Mouse (Mus musculus): Measurements from ENCODE around the gene Zfp710. TPM values are rescaled to one million over a fixed set of nuclear protein-coding genes. Genes with fewer than 3 reads are reported as not detected.
A peak's percentile ranks its signal among the peaks of the same experiment; 100 is the strongest.

Gene Zfp710
- polyA plus RNA-seq, 1 experiment = 28.1 TPM

GRCm38 (mm10) chr7:80057002-80057691 is 32.5 kb downstream of the Zfp710 start:
- Histone ChIP-seq H3K4me3 (replicated peaks; ENCODE audit: control insufficient read depth, low read depth, low read length) (no peak overlapping the region), H3K4me1 (ENCODE audit: control insufficient read depth, insufficient read depth, low read length) (peaks cover 11% of the 10 kb centered on the region), H3K27ac (ENCODE audit: control insufficient read depth, insufficient read depth, low read depth, low read length, poor library complexity) (peak overlapping the region; percentile 34; the same call in 1 of the 2 replicates)
- 56% methylated on average over 4 of the region's 4 CpGs for WGBS
- no peak for TF ChIP-seq POLR2A (IDR thresholded peaks at IDR 0.05; ENCODE audit: borderline replicate concordance, control insufficient read depth, low read depth, low read length)
- no peak for TF ChIP-seq CTCF (IDR thresholded peaks at IDR 0.05; ENCODE audit: control insufficient read depth, insufficient read depth, low read length)

- no peak overlapping the region for H3K4me3 ChIP-seq (replicated peaks; ENCODE audit: control insufficient read depth, low read depth, low read length)
- WGBS = 63% methylated on average over 14 of the region's 14 CpGs
- H3K27ac ChIP-seq (ENCODE audit: control insufficient read depth, insufficient read depth, low read depth, low read length, poor library complexity) = peak overlapping the region; percentile 1; the same call in 1 of the 2 replicates
- peaks cover 11% of the 10 kb centered on the region for H3K4me1 ChIP-seq (ENCODE audit: control insufficient read depth, insufficient read depth, low read length)
- TF ChIP-seq POLR2A (IDR thresholded peaks at IDR 0.05; ENCODE audit: borderline replicate concordance, control insufficient read depth, low read depth, low read length) = no peak
- TF ChIP-seq CTCF (IDR thresholded peaks at IDR 0.05; ENCODE audit: control insufficient read depth, insufficient read depth, low read length) = no peak
Observed at GRCm38 (mm10) chr7:80057781-80058180, 33.2 kb downstream of the Zfp710 start.

GRCm38 (mm10) chr7:80058405-80059063 is 33.9 kb downstream of the Zfp710 start:
- peaks cover 13% of the 10 kb centered on the region for H3K4me1 ChIP-seq (ENCODE audit: control insufficient read depth, insufficient read depth, low read length)
- no peak for TF ChIP-seq CTCF (IDR thresholded peaks at IDR 0.05; ENCODE audit: control insufficient read depth, insufficient read depth, low read length)
- TF ChIP-seq POLR2A (IDR thresholded peaks at IDR 0.05; ENCODE audit: borderline replicate concordance, control insufficient read depth, low read depth, low read length) = no peak
- no peak overlapping the region for H3K4me3 ChIP-seq (replicated peaks; ENCODE audit: control insufficient read depth, low read depth, low read length)
- 45% methylated on average over 4 of the region's 4 CpGs for WGBS
- H3K27ac ChIP-seq (ENCODE audit: control insufficient read depth, insufficient read depth, low read depth, low read length, poor library complexity) = peak overlapping the region; percentile 49

- Histone ChIP-seq H3K4me3 (replicated peaks; ENCODE audit: control insufficient read depth, low read depth, low read length) (no peak overlapping the region), H3K4me1 (ENCODE audit: control insufficient read depth, insufficient read depth, low read length) (peaks cover 13% of the 10 kb centered on the region), H3K27ac (ENCODE audit: control insufficient read depth, insufficient read depth, low read depth, low read length, poor library complexity) (peak overlapping the region; percentile 49)
- TF ChIP-seq CTCF (IDR thresholded peaks at IDR 0.05; ENCODE audit: control insufficient read depth, insufficient read depth, low read length) = no peak
- TF ChIP-seq POLR2A (IDR thresholded peaks at IDR 0.05; ENCODE audit: borderline replicate concordance, control insufficient read depth, low read depth, low read length) = no peak
- WGBS = 21% methylated on average over 13 of the region's 13 CpGs
Observed at GRCm38 (mm10) chr7:80059064-80059838, 34.6 kb downstream of the Zfp710 start.

GRCm38 (mm10) chr7:80060012-80060778 is 35.6 kb downstream of the Zfp710 start:
- no peak overlapping the region for H3K4me3 ChIP-seq (replicated peaks; ENCODE audit: control insufficient read depth, low read depth, low read length)
- WGBS = 73% methylated on average over 10 of the region's 10 CpGs
- TF ChIP-seq POLR2A (IDR thresholded peaks at IDR 0.05; ENCODE audit: borderline replicate concordance, control insufficient read depth, low read depth, low read length) (no peak), CTCF (IDR thresholded peaks at IDR 0.05; ENCODE audit: control insufficient read depth, insufficient read depth, low read length) (no peak)
- peaks cover 17% of the 10 kb centered on the region for H3K4me1 ChIP-seq (ENCODE audit: control insufficient read depth, insufficient read depth, low read length)
- H3K27ac ChIP-seq (ENCODE audit: control insufficient read depth, insufficient read depth, low read depth, low read length, poor library complexity) = no peak overlapping the region

- Histone ChIP-seq H3K4me1 (ENCODE audit: control insufficient read depth, insufficient read depth, low read length) (peaks cover 16% of the 10 kb centered on the region), H3K27ac (ENCODE audit: control insufficient read depth, insufficient read depth, low read depth, low read length, poor library complexity) (no peak overlapping the region), H3K4me3 (replicated peaks; ENCODE audit: control insufficient read depth, low read depth, low read length) (no peak overlapping the region)
- 80% methylated on average over 17 of the region's 17 CpGs for WGBS
- TF ChIP-seq POLR2A (IDR thresholded peaks at IDR 0.05; ENCODE audit: borderline replicate concordance, control insufficient read depth, low read depth, low read length) (no peak), CTCF (IDR thresholded peaks at IDR 0.05; ENCODE audit: control insufficient read depth, insufficient read depth, low read length) (no peak)
Observed at GRCm38 (mm10) chr7:80062083-80062826, 37.6 kb downstream of the Zfp710 start.

GRCm38 (mm10) chr7:80063244-80063643 is 38.6 kb downstream of the Zfp710 start:
- H3K4me3 ChIP-seq (replicated peaks; ENCODE audit: control insufficient read depth, low read depth, low read length) = no peak overlapping the region
- TF ChIP-seq POLR2A (IDR thresholded peaks at IDR 0.05; ENCODE audit: borderline replicate concordance, control insufficient read depth, low read depth, low read length) = no peak
- TF ChIP-seq CTCF (IDR thresholded peaks at IDR 0.05; ENCODE audit: control insufficient read depth, insufficient read depth, low read length) = no peak
- no peak overlapping the region; the same call in 1 of the 2 replicates for H3K27ac ChIP-seq (ENCODE audit: control insufficient read depth, insufficient read depth, low read depth, low read length, poor library complexity)
- H3K4me1 ChIP-seq (ENCODE audit: control insufficient read depth, insufficient read depth, low read length) = peaks cover 13% of the 10 kb centered on the region
- WGBS = 42% methylated on average over 5 of the region's 5 CpGs

Measured in bone marrow, adult 2 months (tissue).